Mouse (Mus musculus) C2C12 (cell line): ENCODE results near the gene Ssbp2. TPM values are rescaled to one million over a fixed set of nuclear protein-coding genes. Genes with fewer than 3 reads are reported as not detected.

ENCODE experiments used
- H3K27me3 ChIP-seq: one replicate; pipeline ENCODE4 v1.6.1; 2011; ENCODE audit not compliant: control insufficient read depth, insufficient read depth, insufficient read length
- H3K36me3 ChIP-seq: one replicate; pipeline ENCODE4 v1.6.1; 2011; ENCODE audit not compliant: control insufficient read depth, insufficient read depth
- H3K4me3 ChIP-seq: one replicate; pipeline ENCODE4 v1.5.1; 2011; ENCODE audit warnings: mild to moderate bottlenecking, control low read depth; ENCODE audit not compliant: poor library complexity, insufficient read depth, severe bottlenecking
- H3K79me2 ChIP-seq: one replicate; pipeline ENCODE4 v1.6.1; 2011; ENCODE audit not compliant: control insufficient read depth, insufficient read depth
- H3K79me3 ChIP-seq: one replicate; pipeline ENCODE4 v1.6.1; 2011; ENCODE audit warnings: low read depth, control low read depth
- H3ac ChIP-seq: one replicate; pipeline ENCODE3; 2011; ENCODE audit warnings: low read depth; ENCODE audit not compliant: control insufficient read depth, insufficient read length
- CEBPB ChIP-seq: IDR thresholded peaks from one replicate; pipeline ENCODE4 v1.6.1; 2011; ENCODE audit warnings: low read depth, mild to moderate bottlenecking, control low read depth, moderate library complexity
- CTCF ChIP-seq: IDR thresholded peaks from one replicate; pipeline ENCODE4 v1.5.1; 2011; ENCODE audit not compliant: control insufficient read depth, insufficient read depth, insufficient read length
- FOSL1 ChIP-seq: IDR thresholded peaks from one replicate; pipeline ENCODE4 v1.8.0; 2011; ENCODE audit warnings: mild to moderate bottlenecking, low read length; ENCODE audit not compliant: poor library complexity, insufficient read depth, severe bottlenecking
- MAX ChIP-seq: IDR thresholded peaks from one replicate; pipeline ENCODE4 v1.6.1; 2011; ENCODE audit warnings: mild to moderate bottlenecking, control low read depth
- MYOD1 ChIP-seq: IDR thresholded peaks from one replicate; pipeline ENCODE4 v1.6.1; 2011; ENCODE audit warnings: low read depth; ENCODE audit not compliant: control insufficient read depth, insufficient read length
- MYOG ChIP-seq: IDR thresholded peaks from one replicate; pipeline ENCODE4 v1.6.1; 2011; ENCODE audit not compliant: control insufficient read depth, insufficient read length; ENCODE audit errors: extremely low read depth
- USF1 ChIP-seq: IDR thresholded peaks from one replicate; pipeline ENCODE4 v1.6.1; 2011; ENCODE audit warnings: low read depth, mild to moderate bottlenecking, control low read depth, moderate library complexity
- polyA plus RNA-seq: library from polyadenylated mRNA; unstranded; fragments of >200 nt; fragmentation: generic; extraction: Trizol; gene quantifications from one replicate; pipeline ENCODE4 v1.2.1, GENCODE M21; 2012; ENCODE audit warnings: missing spikeins

Ssbp2 gene
- polyA plus RNA-seq, 1 experiment, result 22.5 TPM

DNA sequence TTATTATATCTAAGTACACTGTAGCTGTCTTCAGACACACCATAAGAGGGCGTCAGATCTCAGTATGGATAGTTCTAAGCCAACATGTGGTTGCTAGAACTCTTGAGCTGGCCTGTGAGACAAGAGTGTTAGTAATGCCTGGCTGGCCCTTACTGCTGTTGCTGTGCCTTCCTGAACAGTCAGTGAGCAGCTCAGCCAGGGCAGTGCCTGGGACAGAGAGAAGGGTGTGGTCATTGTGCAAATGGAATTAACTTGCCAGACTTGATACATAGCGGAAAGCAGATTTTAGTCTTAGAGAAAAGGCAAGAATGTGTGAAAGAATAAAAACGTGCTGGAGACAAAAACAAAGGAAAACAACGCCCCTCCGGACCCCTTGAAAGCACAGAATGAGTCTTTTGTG, 83.5 kb downstream of the Ssbp2 start:
- no peak overlapping the region for H3K4me3 ChIP-seq
- TF ChIP-seq CTCF (no peak), MYOD1 (no peak), MYOG (no peak), CEBPB (no peak), MAX (no peak), USF1 (no peak), FOSL1 (no peak)

DNA sequence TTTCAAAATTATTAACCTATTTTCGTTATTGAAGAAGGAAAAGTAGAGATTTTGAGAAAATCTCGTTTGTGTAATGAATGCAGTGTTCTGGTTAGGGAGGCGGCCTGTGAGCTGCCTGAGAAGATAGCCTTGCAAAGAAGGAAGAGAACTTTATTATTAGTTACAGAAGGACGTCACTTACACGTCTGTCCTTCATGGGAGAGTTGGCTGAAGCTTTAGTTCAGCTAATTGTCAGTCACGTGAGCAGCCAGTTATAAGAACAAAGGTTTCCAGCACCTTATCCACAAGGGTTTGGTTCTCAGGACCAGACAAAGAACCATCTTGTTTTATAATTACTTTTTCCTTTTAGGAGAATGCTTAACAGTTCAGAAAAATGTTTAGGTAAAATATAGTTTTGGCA, 104.0 kb downstream of the Ssbp2 start:
- Histone ChIP-seq H3K79me3 (no peaks in the 10 kb centered on the region), H3K79me2 (no peaks in the 10 kb centered on the region), H3K27me3 (no peaks in the 10 kb centered on the region), H3K4me3 (no peak overlapping the region), H3K36me3 (no peaks in the 10 kb centered on the region), H3ac (no peak overlapping the region)
- no peak for TF ChIP-seq FOSL1
- no peak for TF ChIP-seq CEBPB
- TF ChIP-seq CTCF, result no peak
- no peak for TF ChIP-seq MAX
- TF ChIP-seq MYOG, result no peak
- TF ChIP-seq USF1, result no peak
- no peak for TF ChIP-seq MYOD1

More for the DNA sequence above, 83.5 kb downstream of the Ssbp2 start:
- no peaks in the 10 kb centered on the region for H3K79me3 ChIP-seq
- H3K27me3 ChIP-seq, result no peaks in the 10 kb centered on the region
- H3K79me2 ChIP-seq, result no peaks in the 10 kb centered on the region
- H3K36me3 ChIP-seq, result no peaks in the 10 kb centered on the region
- no peak overlapping the region for H3ac ChIP-seq

DNA sequence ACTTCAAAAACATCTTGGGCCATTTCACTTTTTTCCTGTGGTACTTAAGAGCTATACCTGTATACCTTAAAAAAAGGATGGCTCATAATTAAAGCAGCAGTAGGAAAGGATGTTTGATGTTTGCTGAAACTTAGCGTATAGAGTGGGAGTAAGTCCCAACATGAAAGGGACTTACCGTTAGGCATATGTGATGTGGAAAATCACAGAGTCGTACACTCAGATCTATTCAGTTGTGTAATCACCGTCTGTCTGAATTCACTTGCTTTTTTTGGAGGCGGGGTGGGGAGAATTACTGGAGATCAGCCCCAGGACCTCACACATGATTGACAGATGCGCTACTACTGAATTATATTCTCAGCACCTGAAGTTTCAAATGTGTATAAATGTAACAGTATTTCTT, 104.7 kb downstream of the Ssbp2 start:
- H3K4me3 ChIP-seq, result no peak overlapping the region
- H3K79me3 ChIP-seq, result no peaks in the 10 kb centered on the region
- H3K36me3 ChIP-seq, result no peaks in the 10 kb centered on the region
- H3K27me3 ChIP-seq, result no peaks in the 10 kb centered on the region
- H3K79me2 ChIP-seq, result no peaks in the 10 kb centered on the region
- no peak overlapping the region for H3ac ChIP-seq
- TF ChIP-seq MYOD1 (no peak), USF1 (no peak), MYOG (no peak), CTCF (no peak), FOSL1 (no peak), CEBPB (no peak), MAX (no peak)

DNA sequence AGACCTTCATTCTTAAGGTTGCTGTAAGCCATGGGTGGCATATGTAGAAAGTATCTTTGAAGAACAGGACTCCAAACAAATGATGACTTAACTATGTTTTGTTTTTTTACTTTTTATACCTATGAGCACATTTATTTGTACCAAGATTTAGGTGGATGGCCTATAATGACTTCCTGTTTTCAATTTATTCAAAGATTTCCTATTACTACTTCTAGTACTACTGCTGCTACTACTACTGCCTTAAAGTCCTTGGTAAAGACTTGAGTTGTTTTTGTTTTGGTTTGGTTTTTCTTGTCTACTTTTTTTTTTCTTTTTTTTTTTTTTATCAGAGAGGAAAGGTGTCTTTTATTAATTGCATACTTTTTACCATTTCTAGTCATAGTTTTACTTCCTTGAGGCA, 121.4 kb downstream of the Ssbp2 start:
- TF ChIP-seq MYOG (no peak), FOSL1 (no peak), MYOD1 (no peak), CTCF (no peak), CEBPB (no peak), USF1 (no peak)
- Histone ChIP-seq H3K36me3 (no peaks in the 10 kb centered on the region), H3K79me2 (no peaks in the 10 kb centered on the region), H3ac (no peak overlapping the region), H3K79me3 (no peaks in the 10 kb centered on the region), H3K4me3 (no peak overlapping the region), H3K27me3 (no peaks in the 10 kb centered on the region)

DNA sequence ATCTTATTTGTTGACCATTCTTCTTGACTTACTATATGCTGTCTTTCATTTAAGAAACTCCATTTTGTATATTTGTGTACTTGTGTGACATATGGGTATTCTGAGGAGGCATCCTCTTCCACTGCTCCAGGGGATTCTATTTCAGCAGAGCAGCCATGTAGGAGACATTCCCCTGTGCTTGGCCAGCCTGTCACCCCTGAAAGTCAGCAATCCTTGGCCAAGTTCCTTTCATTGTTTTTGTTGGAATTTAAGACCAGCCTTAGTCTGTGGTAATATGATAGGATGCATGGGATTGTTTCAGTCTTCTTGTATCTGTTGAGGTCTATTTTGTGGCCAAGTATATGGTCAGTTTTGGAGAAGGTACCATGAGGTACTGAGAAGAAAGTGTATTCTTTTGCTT, 122.1 kb downstream of the Ssbp2 start:
- no peaks in the 10 kb centered on the region for H3K27me3 ChIP-seq
- no peaks in the 10 kb centered on the region for H3K79me3 ChIP-seq
- no peak overlapping the region for H3K4me3 ChIP-seq
- H3K36me3 ChIP-seq, result no peaks in the 10 kb centered on the region
- H3K79me2 ChIP-seq, result no peaks in the 10 kb centered on the region
- H3ac ChIP-seq, result no peak overlapping the region
- TF ChIP-seq FOSL1, result no peak

DNA sequence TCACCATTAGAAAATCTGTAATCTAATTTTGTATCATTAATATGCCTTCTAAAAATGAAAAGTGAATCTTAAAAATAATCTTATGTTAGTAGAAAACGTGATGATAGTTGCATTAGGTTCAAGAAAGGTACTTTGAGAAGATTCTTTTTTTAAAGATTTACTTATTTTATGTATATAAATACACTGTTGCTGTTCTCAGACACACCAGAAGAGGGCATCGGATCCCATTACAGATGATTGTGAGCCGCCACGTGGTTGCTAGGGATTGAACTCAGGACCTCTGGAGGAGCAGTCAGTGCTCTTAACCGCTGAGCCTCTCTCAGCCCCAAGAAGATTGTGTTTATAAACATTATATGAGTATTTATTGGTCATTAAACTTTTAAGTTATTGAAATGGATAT, 126.3 kb downstream of the Ssbp2 start:
- H3K36me3 ChIP-seq, result no peaks in the 10 kb centered on the region
- TF ChIP-seq USF1 (no peak), MYOG (no peak), MAX (no peak), MYOD1 (no peak), CTCF (no peak), CEBPB (no peak), FOSL1 (no peak)
- no peak overlapping the region for H3ac ChIP-seq
- no peaks in the 10 kb centered on the region for H3K27me3 ChIP-seq
- no peaks in the 10 kb centered on the region for H3K79me3 ChIP-seq
- no peaks in the 10 kb centered on the region for H3K79me2 ChIP-seq
- no peak overlapping the region for H3K4me3 ChIP-seq
